Mouse (Mus musculus): Measurements from ENCODE around the gene Thbs2. TPM values are rescaled to one million over a fixed set of nuclear protein-coding genes. Genes with fewer than 3 reads are reported as not detected.

Thbs2 gene
- total and polyA plus RNA-seq, 3 experiments, result 0.03 TPM; not detected in 2

GRCm38 (mm10) chr17:14714374-14714773 lies 20.3 kb upstream of the Thbs2 start:
- in situ Hi-C loops (cut with MboI; ENCODE audit: low pct_ligation_motif_present, low pct_unique_long_range_greater_than_20kb, low sequenced_read_pairs) (no loop called here), dilution Hi-C loops (cut with MboI; ENCODE audit: extremely low pct_ligation_motif_present, extremely low pct_unique_long_range_greater_than_20kb, low sequenced_read_pairs) (no loop called here)
- no peak overlapping the region for H3K27ac ChIP-seq (ENCODE audit: insufficient read depth, low read depth)

GRCm38 (mm10) chr17:14711784-14712183 lies 17.7 kb upstream of the Thbs2 start:
- TF ChIP-seq CHD2 (IDR thresholded peaks at IDR 0.05; ENCODE audit: low read length) (no peak), SMC3 (IDR thresholded peaks at IDR 0.05; ENCODE audit: low read depth, low read length) (no peak), JUN (IDR thresholded peaks at IDR 0.05; ENCODE audit: insufficient read depth, low read depth, low read length) (no peak), JUND (conservative IDR thresholded peaks at IDR 0.05; ENCODE audit: low read depth, low read length) (no peak), SIN3A (IDR thresholded peaks at IDR 0.05; ENCODE audit: low read length) (no peak), ZKSCAN1 (IDR thresholded peaks at IDR 0.05; ENCODE audit: borderline replicate concordance, low read depth, low read length) (no peak), HCFC1 (IDR thresholded peaks at IDR 0.05; ENCODE audit: low read depth, low read length) (no peak), USF1 (IDR thresholded peaks at IDR 0.05; ENCODE audit: low read depth, low read length) (no peak), POLR2AphosphoS2 (IDR thresholded peaks at IDR 0.05; ENCODE audit: low read depth, low read length) (no peak), MAZ (IDR thresholded peaks at IDR 0.05; ENCODE audit: low read depth, low read length) (no peak), USF2 (conservative IDR thresholded peaks at IDR 0.05; ENCODE audit: low read depth, low read length) (no peak)
- H3K27me3 ChIP-seq (replicated peaks), result no peaks in the 10 kb centered on the region
- DNase-seq (ENCODE audit: extremely low read depth), result no peak
- no peak overlapping the region for H3K4me3 ChIP-seq (replicated peaks in 1 of 3; ENCODE audit: low read depth in 2 of 3, low read length in 2 of 3, poor library complexity in 1 of 3)
- H3K4me1 ChIP-seq (ENCODE audit: control insufficient read depth in 1 of 2, insufficient read depth in 2 of 2), result no peaks in the 10 kb centered on the region
- H3K36me3 ChIP-seq (replicated peaks in 1 of 2; ENCODE audit: control insufficient read depth in 1 of 2, insufficient read depth in 1 of 2, low read length in 1 of 2), result no peaks in the 10 kb centered on the region
- dilution Hi-C loops (cut with MboI; ENCODE audit: extremely low pct_ligation_motif_present, extremely low pct_unique_long_range_greater_than_20kb, low sequenced_read_pairs) (no loop called here), in situ Hi-C loops (cut with MboI; ENCODE audit: low pct_ligation_motif_present, low pct_unique_long_range_greater_than_20kb, low sequenced_read_pairs) (no loop called here)
- no peak overlapping the region for H3K9ac ChIP-seq (ENCODE audit: insufficient read depth, low read depth)
- H3K27ac ChIP-seq (ENCODE audit: insufficient read depth, low read depth), result no peak overlapping the region
- H3K4me2 ChIP-seq (ENCODE audit: insufficient read depth, low read depth, poor library complexity, severe bottlenecking), result no peak overlapping the region
- H3K9me3 ChIP-seq (replicated peaks; ENCODE audit: low read length), result no peaks in the 10 kb centered on the region
- H3K79me2 ChIP-seq (replicated peaks; ENCODE audit: control insufficient read depth, extremely low read depth, insufficient read depth, poor library complexity, severe bottlenecking), result no peaks in the 10 kb centered on the region

More at GRCm38 (mm10) chr17:14714374-14714773, 20.3 kb upstream of the Thbs2 start:
- Histone ChIP-seq H3K4me1 (ENCODE audit: control insufficient read depth in 1 of 2, insufficient read depth in 2 of 2) (peaks cover 0 to 3% of the 10 kb centered on the region in 2 experiments; a peak in 2 of 4 replicates), H3K4me2 (ENCODE audit: insufficient read depth, low read depth, poor library complexity, severe bottlenecking) (no peak overlapping the region), H3K36me3 (replicated peaks in 1 of 2; ENCODE audit: control insufficient read depth in 1 of 2, insufficient read depth in 1 of 2, low read length in 1 of 2) (no peaks in the 10 kb centered on the region), H3K4me3 (replicated peaks in 1 of 3; ENCODE audit: low read depth in 2 of 3, low read length in 2 of 3, poor library complexity in 1 of 3) (no peak overlapping the region), H3K9me3 (replicated peaks; ENCODE audit: low read length) (no peaks in the 10 kb centered on the region), H3K79me2 (replicated peaks; ENCODE audit: control insufficient read depth, extremely low read depth, insufficient read depth, poor library complexity, severe bottlenecking) (no peaks in the 10 kb centered on the region), H3K9ac (ENCODE audit: insufficient read depth, low read depth) (no peak overlapping the region), H3K27me3 (replicated peaks) (no peaks in the 10 kb centered on the region)
- DNase-seq (ENCODE audit: extremely low read depth), result no peak
- TF ChIP-seq USF1 (IDR thresholded peaks at IDR 0.05; ENCODE audit: low read depth, low read length) (no peak), MEF2A (IDR thresholded peaks at IDR 0.05; ENCODE audit: borderline replicate concordance, low read depth, low read length) (no peak)

GRCm38 (mm10) chr17:14711032-14711431 lies 17.0 kb upstream of the Thbs2 start:
- Histone ChIP-seq H3K79me2 (replicated peaks; ENCODE audit: control insufficient read depth, extremely low read depth, insufficient read depth, poor library complexity, severe bottlenecking) (no peaks in the 10 kb centered on the region), H3K4me2 (ENCODE audit: insufficient read depth, low read depth, poor library complexity, severe bottlenecking) (no peak overlapping the region), H3K9ac (ENCODE audit: insufficient read depth, low read depth) (no peak overlapping the region), H3K27me3 (replicated peaks) (no peaks in the 10 kb centered on the region), H3K36me3 (replicated peaks in 1 of 2; ENCODE audit: control insufficient read depth in 1 of 2, insufficient read depth in 1 of 2, low read length in 1 of 2) (no peaks in the 10 kb centered on the region), H3K9me3 (replicated peaks; ENCODE audit: low read length) (no peaks in the 10 kb centered on the region), H3K4me1 (ENCODE audit: control insufficient read depth in 1 of 2, insufficient read depth in 2 of 2) (no peaks in the 10 kb centered on the region), H3K4me3 (replicated peaks in 1 of 3; ENCODE audit: low read depth in 2 of 3, low read length in 2 of 3, poor library complexity in 1 of 3) (no peak overlapping the region), H3K27ac (ENCODE audit: insufficient read depth, low read depth) (no peak overlapping the region)
- in situ Hi-C loops (cut with MboI; ENCODE audit: low pct_ligation_motif_present, low pct_unique_long_range_greater_than_20kb, low sequenced_read_pairs) (no loop called here), dilution Hi-C loops (cut with MboI; ENCODE audit: extremely low pct_ligation_motif_present, extremely low pct_unique_long_range_greater_than_20kb, low sequenced_read_pairs) (no loop called here)
- no peak for DNase-seq (ENCODE audit: extremely low read depth)
- TF ChIP-seq HCFC1 (IDR thresholded peaks at IDR 0.05; ENCODE audit: low read depth, low read length) (no peak), KAT2A (IDR thresholded peaks at IDR 0.05; ENCODE audit: insufficient replicate concordance, low read length) (no peak), UBTF (IDR thresholded peaks at IDR 0.05; ENCODE audit: low read depth, low read length) (no peak), MAZ (IDR thresholded peaks at IDR 0.05; ENCODE audit: low read depth, low read length) (no peak), POLR2A (IDR thresholded peaks at IDR 0.05; ENCODE audit: low read depth, low read length) (no peak), MAX (IDR thresholded peaks at IDR 0.05; ENCODE audit: low read length) (no peak), TCF12 (IDR thresholded peaks at IDR 0.05; ENCODE audit: low read depth, low read length) (no peak), MYC (IDR thresholded peaks at IDR 0.05; ENCODE audit: low read depth, low read length) (no peak), BHLHE40 (IDR thresholded peaks at IDR 0.05; ENCODE audit: low read depth, low read length) (no peak), ZKSCAN1 (IDR thresholded peaks at IDR 0.05; ENCODE audit: borderline replicate concordance, low read depth, low read length) (no peak), RAD21 (IDR thresholded peaks at IDR 0.05; ENCODE audit: low read depth, low read length) (no peak), PAX5 (IDR thresholded peaks at IDR 0.05; ENCODE audit: low read length) (no peak), CTCF (conservative IDR thresholded peaks at IDR 0.05 in 1 of 2, IDR thresholded peaks at IDR 0.05 in 1 of 2; ENCODE audit: low read depth in 2 of 2, low read length in 2 of 2) (no peak), GABPA (IDR thresholded peaks at IDR 0.05; ENCODE audit: insufficient replicate concordance, low read depth, low read length) (no peak), USF2 (conservative IDR thresholded peaks at IDR 0.05; ENCODE audit: low read depth, low read length) (no peak), MXI1 (IDR thresholded peaks at IDR 0.05; ENCODE audit: low read depth, low read length) (no peak)
